ENCODE assay signal across 9 mouse cellular contexts in genomic region chr13:79018051-79018450, GRCm38 (mm10).
"Had no signal": no experiment of that assay in that cellular context is flagged by ENCODE, and none has a peak within 500 bp of the region (broad histone marks: within the 10 kb centered on the region; RNA-seq: fewer than 3 reads in every experiment).

No protein-coding gene starts in this region.

- DNase-seq: liver, postnatal 0 days; lung, adult 2 months; lung, postnatal 14 days; lung, postnatal 36 days; midbrain, embryonic 14.5 days; right cerebral cortex, postnatal 14 days; thymus, adult 2 months; thymus, postnatal 25 days; thymus, postnatal 4 days had no signal
